Mouse (Mus musculus) ES-Bruce4 (cell line): ENCODE measurements at regions not wholly inside any gene's neighbourhood (a gene's known extent, or its start where the extent isn't known, plus 50 kb on each side); places are given as distances from the start of the nearest gene placed in this dataset.

Source experiments
- CTCF ChIP-seq: IDR thresholded peaks from one replicate; pipeline ENCODE4 v1.8.1; 2011; ENCODE audit warnings: low read depth, low read length
- EP300 ChIP-seq: IDR thresholded peaks from 2 replicates; pipeline ENCODE4 v1.6.1; 2011; ENCODE audit warnings: low read depth, low read length; ENCODE audit not compliant: insufficient read depth
- POLR2A ChIP-seq: IDR thresholded peaks from one replicate; pipeline ENCODE4 v1.8.1; 2011; ENCODE audit warnings: low read length; ENCODE audit not compliant: insufficient read depth

DNA sequence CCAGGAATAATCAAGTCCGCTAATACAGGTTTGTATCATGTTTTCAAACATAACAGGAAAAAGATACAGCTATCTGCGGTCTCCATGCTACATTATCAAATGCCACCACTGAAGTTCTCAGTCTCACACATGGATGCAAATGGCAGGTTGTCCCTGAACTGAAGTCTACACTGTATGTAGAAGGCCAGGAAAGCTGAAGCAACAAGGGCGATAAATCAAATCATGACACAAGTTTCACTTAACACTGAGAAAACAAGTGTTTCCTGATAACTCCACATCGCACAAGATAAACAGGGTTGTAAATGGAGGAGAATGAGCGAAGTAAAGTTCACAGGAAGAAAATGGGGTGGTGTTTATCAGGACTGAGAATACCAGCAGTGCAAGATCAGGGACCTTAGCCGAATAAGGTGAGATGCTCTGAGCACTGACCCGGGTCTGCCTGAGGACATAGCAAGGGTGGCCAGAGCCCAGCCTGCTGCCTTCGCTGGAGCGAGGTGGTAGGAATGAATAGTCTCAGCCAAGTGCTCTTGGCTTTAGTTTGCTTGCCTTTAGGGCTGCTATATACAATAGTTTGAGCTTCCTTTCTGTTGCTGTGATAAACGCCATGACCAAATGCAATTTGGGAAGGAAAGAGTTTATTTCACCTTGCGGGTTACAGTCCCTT lies 196.3 kb upstream of the Nfe2l3 start:
- no peak for TF ChIP-seq POLR2A
- TF ChIP-seq CTCF, result no peak
- TF ChIP-seq EP300, result no peak
